Mouse (Mus musculus): ENCODE results near the gene Jazf1.

GRCm38 (mm10) chr6:52825535-52825934, 242.9 kb downstream of the Jazf1 start:
- TF ChIP-seq CTCF (IDR thresholded peaks at IDR 0.05; ENCODE audit: borderline replicate concordance, insufficient read depth, low read length) (no peak), POLR2A (IDR thresholded peaks at IDR 0.05; ENCODE audit: low read depth, low read length) (no peak)

Data from embryonic fibroblast, embryonic 13.5 days (primary cell).